Mouse (Mus musculus): ENCODE data around the gene Rab3d.

DNA sequence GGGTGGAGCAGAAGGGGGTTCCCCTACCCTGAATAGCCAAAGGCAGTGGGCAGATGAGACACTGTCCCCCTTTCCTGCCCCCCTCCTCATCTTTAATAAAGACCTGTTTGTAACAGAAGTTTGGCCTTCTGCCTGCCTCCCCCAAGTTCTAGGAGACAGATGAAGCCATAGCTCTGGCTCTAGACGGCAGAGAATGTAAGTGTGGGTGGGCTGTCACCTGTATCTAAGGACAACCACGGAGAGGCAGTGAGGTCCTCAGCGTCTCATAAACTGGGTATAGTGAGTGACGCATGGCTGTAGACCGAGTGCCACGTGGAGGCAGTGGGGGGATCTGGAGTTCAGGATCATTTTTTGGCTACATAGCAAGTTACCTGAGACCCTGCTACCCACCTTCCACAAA is 30.8 kb upstream of the Rab3d start:
- TF ChIP-seq CTCF (IDR thresholded peaks at IDR 0.05): no peak
- no peak for TF ChIP-seq EP300 (IDR thresholded peaks at IDR 0.05)
